Mouse (Mus musculus) small intestine, adult 2 months (tissue): ENCODE data around the gene Gm20503. TPM values are rescaled to one million over a fixed set of nuclear protein-coding genes. Genes with fewer than 3 reads are reported as not detected.

Experiments used
- H3K27ac ChIP-seq: fragments of 200-500 bp; 2 replicates; pipeline ENCODE4 v1.5.1; 2012; ENCODE audit warnings: low read depth, low read length, control low read depth, inconsistent platforms; ENCODE audit not compliant: insufficient read depth
- H3K27me3 ChIP-seq: fragments of 200-500 bp; 2 replicates; pipeline ENCODE4 v1.6.1; 2012; ENCODE audit warnings: mild to moderate bottlenecking, moderate library complexity, low read length, inconsistent platforms; ENCODE audit not compliant: control insufficient read depth, insufficient read depth
- H3K36me3 ChIP-seq: fragments of 200-500 bp; 2 replicates; pipeline ENCODE4 v1.6.1; 2012; ENCODE audit warnings: mild to moderate bottlenecking, low read length, control low read depth, inconsistent platforms; ENCODE audit not compliant: control insufficient read depth, insufficient read depth
- H3K4me1 ChIP-seq: fragments of 200-500 bp; 2 replicates; pipeline ENCODE4 v1.6.1; 2012; ENCODE audit warnings: low read length, inconsistent platforms, mixed read lengths; ENCODE audit not compliant: control insufficient read depth, insufficient read depth, insufficient read length
- H3K4me3 ChIP-seq: fragments of 200-500 bp; 2 replicates; pipeline ENCODE4 v1.5.1; 2012; ENCODE audit warnings: low read depth, mild to moderate bottlenecking, control low read depth, inconsistent platforms, low read length, moderate library complexity
- CTCF ChIP-seq: fragments of 200-500 bp; IDR thresholded peaks from 2 replicates; pipeline ENCODE4 v1.5.1; 2012; ENCODE audit warnings: low read depth, mild to moderate bottlenecking, control low read depth, inconsistent platforms, low read length, moderate library complexity, mixed read lengths; ENCODE audit not compliant: insufficient replicate concordance, insufficient read length; ENCODE audit errors: extremely low read depth
- POLR2A ChIP-seq: fragments of 200-500 bp; IDR thresholded peaks from 2 replicates; pipeline ENCODE4 v1.6.1; 2012; ENCODE audit warnings: low read depth, mild to moderate bottlenecking, control low read depth, inconsistent platforms, low read length, moderate library complexity
- WGBS: fragments of 180-500 bp; shearing (Covaris S2); methylation state at CpG from one replicate; pipeline ENCODE4 v1.1.7; 2018; 5-methylcytosine and 5-hydroxymethylcytosine counted together
- polyA plus RNA-seq: library from polyadenylated mRNA; depleted of rRNA; stranded (reverse); fragments of >200 nt; gene quantifications from 2 replicates; pipeline ENCODE4 v1.2.3, GENCODE M21; 2012

The Gm20503 gene
- polyA plus RNA-seq, 1 experiment = 0.96 TPM

- TF ChIP-seq CTCF (no peak), POLR2A (no peak)
- 77% methylated on average over 10 of the region's 10 CpGs for WGBS
- no peaks in the 10 kb centered on the region for H3K27me3 ChIP-seq
- H3K36me3 ChIP-seq = no peaks in the 10 kb centered on the region
- no peak overlapping the region for H3K4me3 ChIP-seq
- peaks cover 2% of the 10 kb centered on the region; the same call in 1 of the 2 replicates for H3K4me1 ChIP-seq
- no peak overlapping the region for H3K27ac ChIP-seq
Measured at GRCm38 (mm10) chr4:59034325-59034917, 31.4 kb downstream of the Gm20503 start.

- 5% methylated on average over 76 of the region's 76 CpGs for WGBS
- Histone ChIP-seq H3K27me3 (no peaks in the 10 kb centered on the region), H3K4me1 (peaks cover 2% of the 10 kb centered on the region; the same call in 1 of the 2 replicates), H3K4me3 (peak within 1 kb of the TSS; percentile 72), H3K27ac (no peak within 1 kb of the TSS), H3K36me3 (no peaks in the 10 kb centered on the region; the same call in 1 of the 2 replicates)
- no peak for TF ChIP-seq POLR2A
- TF ChIP-seq CTCF = 0 out of 2 replicates have a peak, but pooled peaks have one; percentile 11
Measured at GRCm38 (mm10) chr4:59034918-59035785, 32.1 kb downstream of the Gm20503 start, which contains the start of gene Gng10. TSS of gene Gng10 (plus strand) at chr4:59035088.

- H3K4me3 ChIP-seq = peak overlapping the region; percentile 72
- 70% methylated on average over 18 of the region's 18 CpGs for WGBS
- H3K27me3 ChIP-seq = no peaks in the 10 kb centered on the region
- TF ChIP-seq CTCF (no peak), POLR2A (no peak)
- H3K27ac ChIP-seq = no peak overlapping the region
- H3K36me3 ChIP-seq = peaks cover 3% of the 10 kb centered on the region
- H3K4me1 ChIP-seq = peaks cover 2% of the 10 kb centered on the region; the same call in 1 of the 2 replicates
Measured at GRCm38 (mm10) chr4:59035786-59036350, 32.9 kb downstream of the Gm20503 start.

- Histone ChIP-seq H3K4me1 (peaks cover 2% of the 10 kb centered on the region; the same call in 1 of the 2 replicates), H3K27ac (no peak overlapping the region), H3K4me3 (no peak overlapping the region), H3K36me3 (peaks cover 5% of the 10 kb centered on the region), H3K27me3 (no peaks in the 10 kb centered on the region)
- WGBS = 50% methylated on average over 13 of the region's 13 CpGs
- TF ChIP-seq POLR2A (no peak), CTCF (peak; percentile 85; the same call in 1 of the 2 replicates)
Measured at GRCm38 (mm10) chr4:59036490-59037127, 33.6 kb downstream of the Gm20503 start.

GRCm38 (mm10) chr4:59037525-59037924 lies 34.5 kb downstream of the Gm20503 start:
- 90% methylated on average over 3 of the region's 3 CpGs for WGBS
- Histone ChIP-seq H3K4me1 (peaks cover 2% of the 10 kb centered on the region; the same call in 1 of the 2 replicates), H3K27me3 (no peaks in the 10 kb centered on the region), H3K4me3 (no peak overlapping the region), H3K27ac (no peak overlapping the region), H3K36me3 (peaks cover 5% of the 10 kb centered on the region)
- TF ChIP-seq CTCF (no peak), POLR2A (no peak)

GRCm38 (mm10) chr4:59040397-59041287 lies 37.6 kb downstream of the Gm20503 start:
- Histone ChIP-seq H3K27me3 (no peaks in the 10 kb centered on the region), H3K27ac (no peak overlapping the region), H3K4me3 (no peak overlapping the region), H3K4me1 (peaks cover 2% of the 10 kb centered on the region; the same call in 1 of the 2 replicates), H3K36me3 (peaks cover 5% of the 10 kb centered on the region)
- 90% methylated on average over 11 of the region's 11 CpGs for WGBS
- TF ChIP-seq POLR2A = no peak
- no peak for TF ChIP-seq CTCF
